Mouse (Mus musculus) forebrain, embryonic 16.5 days (tissue): ENCODE results near the gene Card6. TPM values are rescaled to one million over a fixed set of nuclear protein-coding genes. Genes with fewer than 3 reads are reported as not detected.
"Not testable (repeated sequence)": the region's sequence is repeated elsewhere in the genome, so short reads cannot be mapped to it uniquely, and the experiment has no call there.

Source experiments
- ATAC-seq: fragments of 200-750 bp; cut with Nextera tagmentation; 2 replicates; pipeline ENCODE4 v1.8.0; 2017; ENCODE audit warnings: mild to moderate bottlenecking, moderate library complexity
- H3K27ac ChIP-seq: fragments of 300-500 bp; sonication (generic); 2 replicates; pipeline ENCODE4 v1.5.1; 2014; ENCODE audit warnings: low read length, control low read depth
- H3K27me3 ChIP-seq: fragments of 300-500 bp; sonication (generic); replicated peaks from 2 replicates; pipeline ENCODE4 v1.6.1; 2014; ENCODE audit warnings: low read length; ENCODE audit not compliant: control insufficient read depth, insufficient read depth
- H3K36me3 ChIP-seq: fragments of 300-500 bp; sonication (generic); 2 replicates; pipeline ENCODE4 v1.6.1; 2014; ENCODE audit not compliant: control insufficient read depth, insufficient read depth
- H3K4me1 ChIP-seq: fragments of 300-500 bp; sonication (generic); replicated peaks from 2 replicates; pipeline ENCODE4 v1.6.1; 2014; ENCODE audit warnings: low read length; ENCODE audit not compliant: control insufficient read depth, insufficient read depth
- H3K4me2 ChIP-seq: fragments of 300-500 bp; sonication (generic); 2 replicates; pipeline ENCODE4 v1.6.1; 2014; ENCODE audit warnings: mild to moderate bottlenecking, low read length, control low read depth
- H3K4me3 ChIP-seq: fragments of 300-500 bp; sonication (generic); replicated peaks from 2 replicates; pipeline ENCODE4 v1.5.1; 2014; ENCODE audit warnings: mild to moderate bottlenecking, low read length, control low read depth
- H3K9ac ChIP-seq: fragments of 300-500 bp; sonication (generic); replicated peaks from 2 replicates; pipeline ENCODE4 v1.6.1; 2014; ENCODE audit warnings: low read depth, low read length, control low read depth
- H3K9me3 ChIP-seq: fragments of 300-500 bp; sonication (generic); 2 replicates; pipeline ENCODE4 v1.6.1; 2016; ENCODE audit warnings: low read length; ENCODE audit not compliant: control insufficient read depth
- WGBS: fragments of 180-500 bp; shearing (Covaris S2); extraction: QIAGEN DNeasy Blood & Tissue Kit; methylation state at CpG from one replicate; pipeline ENCODE4 v1.1.7; 2014; 5-methylcytosine and 5-hydroxymethylcytosine counted together
- polyA plus RNA-seq: library from polyadenylated mRNA; unstranded; fragments of >200 nt; fragmentation: Nextera tagmentation; extraction: Ambion mirVana; gene quantifications from 2 replicates; pipeline ENCODE4 v1.2.1, GENCODE M21; 2015

Card6 gene
- polyA plus RNA-seq, 1 experiment from 2014 or later = 0.35 TPM

- H3K27ac ChIP-seq = no peak overlapping the region
- peaks cover 8% of the 10 kb centered on the region for H3K4me1 ChIP-seq
- H3K4me3 ChIP-seq = no peak overlapping the region
- H3K36me3 ChIP-seq = no peaks in the 10 kb centered on the region
- H3K9ac ChIP-seq = no peak overlapping the region
- H3K9me3 ChIP-seq = no peaks in the 10 kb centered on the region
- no peaks in the 10 kb centered on the region for H3K27me3 ChIP-seq
- ATAC-seq = no peak
- WGBS = 62% methylated on average over 3 of the region's 3 CpGs
- H3K4me2 ChIP-seq = no peak overlapping the region
Measured at GRCm38 (mm10) chr15:5134179-5134578, 25.8 kb upstream of the Card6 start.

DNA sequence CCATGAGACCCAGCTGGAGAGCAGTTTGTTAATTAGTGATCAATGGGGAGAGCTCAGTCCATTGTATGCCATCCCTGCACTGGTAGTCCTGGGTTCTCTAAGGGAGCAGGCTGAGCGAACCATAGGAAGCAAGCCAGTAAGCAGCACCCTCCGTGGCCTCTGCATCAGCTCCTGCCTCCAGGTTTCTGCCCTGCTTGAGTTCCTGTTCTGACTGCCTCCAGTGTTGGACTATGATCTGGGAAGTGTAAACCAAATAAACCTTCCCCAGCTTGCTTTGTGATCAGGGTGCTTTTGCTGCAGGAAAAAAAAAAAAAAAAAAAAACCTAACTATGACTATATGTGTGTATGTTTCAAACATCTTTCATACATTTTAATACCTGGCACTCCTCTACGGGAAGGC lies 25.0 kb upstream of the Card6 start:
- WGBS = 48% methylated on average over 3 of the region's 3 CpGs
- Histone ChIP-seq H3K4me1 (peaks cover 5% of the 10 kb centered on the region), H3K36me3 (no peaks in the 10 kb centered on the region), H3K9ac (no peak overlapping the region), H3K4me2 (no peak overlapping the region), H3K27me3 (no peaks in the 10 kb centered on the region), H3K9me3 (no peaks in the 10 kb centered on the region), H3K27ac (no peak overlapping the region), H3K4me3 (no peak overlapping the region)
- no peak for ATAC-seq

DNA sequence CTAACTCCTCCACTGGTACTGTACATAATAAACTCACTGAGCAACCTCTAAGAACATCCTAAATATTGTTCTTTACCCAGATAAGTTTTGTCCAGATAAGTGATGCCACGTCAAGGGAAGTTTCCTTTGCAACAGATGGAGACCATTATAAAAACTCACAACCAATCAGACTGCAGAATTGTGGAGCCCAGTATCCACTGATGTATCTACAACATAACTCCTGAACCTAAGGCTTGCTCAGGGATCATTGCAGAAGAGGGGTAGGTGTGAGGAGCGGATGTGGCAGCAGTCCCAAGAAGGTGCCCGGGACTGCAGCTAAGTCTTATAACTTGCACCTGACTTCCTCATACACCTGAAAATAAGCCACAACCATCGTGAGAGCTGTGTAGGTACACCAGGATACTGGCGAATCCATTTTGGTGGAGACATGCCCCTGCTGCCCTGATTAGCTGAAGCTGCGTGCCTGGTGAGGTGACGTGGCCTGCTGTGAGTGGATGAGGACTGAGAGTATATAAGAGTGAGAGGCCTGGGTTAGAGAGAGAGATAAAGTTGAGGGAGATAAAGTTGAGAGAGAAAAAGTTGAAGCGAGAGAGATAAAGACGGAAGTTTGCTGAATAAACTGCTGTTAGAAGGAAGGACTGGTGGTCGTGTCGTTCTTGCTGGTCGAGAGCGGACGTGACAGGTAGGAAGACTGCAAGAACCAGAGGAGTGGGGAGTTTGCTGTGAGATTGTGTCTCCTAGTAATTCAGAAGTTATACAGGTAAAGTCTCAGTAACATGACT lies 22.7 kb upstream of the Card6 start:
- H3K36me3 ChIP-seq, H3K4me2 ChIP-seq, H3K27ac ChIP-seq, H3K9me3 ChIP-seq, H3K4me1 ChIP-seq, H3K27me3 ChIP-seq, H3K4me3 ChIP-seq, H3K9ac ChIP-seq, ATAC-seq: not testable (repeated sequence)
- WGBS = 90% methylated on average over 14 of the region's 14 CpGs

DNA sequence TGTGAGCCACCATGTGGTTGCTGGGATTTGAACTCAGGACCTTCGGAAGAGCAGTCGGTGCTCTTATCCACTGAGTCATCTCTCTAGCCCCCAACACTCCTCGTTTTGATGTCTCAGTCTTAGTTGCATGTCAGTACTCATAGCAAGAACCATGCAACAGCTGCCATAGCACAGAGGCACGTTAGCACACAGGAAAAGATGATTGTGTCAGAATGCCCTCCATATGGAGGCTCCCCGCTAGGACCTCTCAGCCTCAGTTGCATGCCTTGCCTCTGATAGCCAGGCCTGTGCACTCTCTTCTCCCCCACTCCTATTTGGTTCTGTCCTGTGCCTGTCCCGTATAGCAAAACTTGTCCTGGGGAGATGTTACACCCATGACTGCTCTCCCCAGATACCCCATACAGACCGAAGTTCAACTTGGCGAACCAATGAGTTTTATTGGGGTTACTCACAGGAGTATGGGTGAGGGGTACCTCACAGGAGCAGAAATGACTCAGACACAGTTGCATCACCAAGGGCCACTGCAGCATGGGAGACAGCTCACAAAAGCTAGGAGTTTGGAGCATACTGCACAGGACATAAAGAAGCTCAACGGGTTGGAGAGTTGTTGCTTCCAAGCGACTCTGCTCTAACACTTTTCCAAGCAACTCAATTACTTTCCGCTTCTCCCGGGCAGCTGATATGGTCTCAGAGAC lies 20.9 kb upstream of the Card6 start:
- Histone ChIP-seq H3K4me3 (no peak overlapping the region), H3K36me3 (peaks cover 6% of the 10 kb centered on the region), H3K9ac (no peak overlapping the region), H3K9me3 (no peaks in the 10 kb centered on the region), H3K27ac (no peak overlapping the region), H3K4me2 (no peak overlapping the region), H3K4me1 (no peaks in the 10 kb centered on the region), H3K27me3 (no peaks in the 10 kb centered on the region)
- ATAC-seq = no peak
- WGBS = 94% methylated on average over 12 of the region's 12 CpGs

DNA sequence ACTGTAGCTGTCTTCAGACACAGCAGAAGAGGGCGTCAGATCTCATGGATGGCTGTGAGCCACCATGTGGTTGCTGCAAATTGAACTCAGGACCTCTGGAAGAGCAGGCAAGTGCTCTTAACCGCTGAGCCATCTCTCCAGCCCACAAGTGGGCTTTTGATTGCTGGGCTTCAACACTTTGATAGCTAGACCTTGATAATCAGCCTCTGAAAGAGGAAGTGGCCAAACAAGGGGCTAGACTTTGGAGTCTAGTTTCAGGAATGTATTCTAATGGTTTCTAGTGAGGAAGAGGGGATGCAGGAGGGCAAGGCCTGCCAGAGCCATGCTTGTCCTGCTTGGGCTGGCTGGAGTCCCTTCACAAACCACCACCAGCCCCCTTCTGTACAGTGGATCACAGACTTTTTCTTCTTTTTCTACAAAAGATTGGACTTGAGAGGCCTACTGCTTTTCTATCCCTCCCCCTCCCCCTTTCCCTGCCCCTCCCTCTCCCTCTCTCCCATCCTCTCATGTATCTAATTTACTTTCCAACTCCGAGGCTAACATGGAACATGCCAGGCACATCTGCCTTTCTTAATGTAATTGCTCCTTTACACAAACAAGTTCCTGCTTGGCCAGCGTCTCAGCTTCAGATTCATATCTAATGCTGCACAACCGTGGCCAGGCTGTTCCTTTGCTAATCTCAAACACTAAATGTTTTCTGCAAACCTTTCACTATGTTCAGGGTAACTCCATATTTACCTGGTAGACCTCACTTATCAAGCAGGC lies 20.0 kb upstream of the Card6 start:
- H3K36me3 ChIP-seq = peaks cover 7% of the 10 kb centered on the region
- H3K9me3 ChIP-seq = no peaks in the 10 kb centered on the region
- H3K4me1 ChIP-seq = no peaks in the 10 kb centered on the region
- no peaks in the 10 kb centered on the region for H3K27me3 ChIP-seq
- H3K9ac ChIP-seq = no peak overlapping the region
- H3K4me2 ChIP-seq = no peak overlapping the region
- WGBS = 83% methylated on average over 5 of the region's 5 CpGs
- ATAC-seq = no peak
- H3K4me3 ChIP-seq = no peak overlapping the region
- no peak overlapping the region for H3K27ac ChIP-seq

DNA sequence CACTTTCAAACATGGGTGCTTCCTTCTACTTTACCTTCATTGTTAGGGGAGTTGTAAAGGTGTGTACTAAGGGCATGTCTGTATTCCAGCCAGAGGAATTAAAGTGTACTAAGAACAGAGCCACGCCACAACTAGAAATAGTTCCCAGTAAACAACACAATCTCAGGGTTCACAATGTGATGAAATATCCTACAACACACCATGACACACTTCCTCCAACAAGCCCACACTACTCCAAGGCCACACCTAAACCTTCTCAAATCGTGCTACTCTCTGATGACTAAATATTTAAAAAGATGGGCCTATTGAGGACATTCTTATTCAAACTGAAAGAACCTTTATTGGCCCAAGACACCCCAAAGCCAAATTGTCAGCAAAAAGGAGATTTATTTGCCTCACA lies 19.1 kb upstream of the Card6 start:
- no peaks in the 10 kb centered on the region for H3K27me3 ChIP-seq
- H3K4me2 ChIP-seq = no peak overlapping the region
- no peak for ATAC-seq
- H3K27ac ChIP-seq = no peak overlapping the region
- no peaks in the 10 kb centered on the region for H3K9me3 ChIP-seq
- H3K36me3 ChIP-seq = peaks cover 9% of the 10 kb centered on the region
- H3K4me1 ChIP-seq = no peaks in the 10 kb centered on the region
- 85% methylated on average over 2 of the region's 2 CpGs for WGBS
- H3K9ac ChIP-seq = no peak overlapping the region
- H3K4me3 ChIP-seq = no peak overlapping the region

- Histone ChIP-seq H3K9ac (no peak overlapping the region), H3K27me3 (no peaks in the 10 kb centered on the region), H3K36me3 (peaks cover 16% of the 10 kb centered on the region), H3K27ac (no peak overlapping the region), H3K4me1 (no peaks in the 10 kb centered on the region), H3K4me3 (no peak overlapping the region), H3K4me2 (no peak overlapping the region), H3K9me3 (no peaks in the 10 kb centered on the region)
- no peak for ATAC-seq
- 64% methylated on average over 4 of the region's 4 CpGs for WGBS
Measured at GRCm38 (mm10) chr15:5126456-5126855, 18.1 kb upstream of the Card6 start.

GRCm38 (mm10) chr15:5121535-5122313 lies 13.4 kb upstream of the Card6 start:
- Histone ChIP-seq H3K27me3 (no peaks in the 10 kb centered on the region), H3K36me3 (peaks cover 32% of the 10 kb centered on the region), H3K4me2 (no peak overlapping the region), H3K4me3 (no peak overlapping the region), H3K4me1 (peaks cover 10% of the 10 kb centered on the region), H3K9me3 (no peaks in the 10 kb centered on the region), H3K9ac (no peak overlapping the region), H3K27ac (no peak overlapping the region)
- no peak for ATAC-seq
- 88% methylated on average over 12 of the region's 12 CpGs for WGBS

DNA sequence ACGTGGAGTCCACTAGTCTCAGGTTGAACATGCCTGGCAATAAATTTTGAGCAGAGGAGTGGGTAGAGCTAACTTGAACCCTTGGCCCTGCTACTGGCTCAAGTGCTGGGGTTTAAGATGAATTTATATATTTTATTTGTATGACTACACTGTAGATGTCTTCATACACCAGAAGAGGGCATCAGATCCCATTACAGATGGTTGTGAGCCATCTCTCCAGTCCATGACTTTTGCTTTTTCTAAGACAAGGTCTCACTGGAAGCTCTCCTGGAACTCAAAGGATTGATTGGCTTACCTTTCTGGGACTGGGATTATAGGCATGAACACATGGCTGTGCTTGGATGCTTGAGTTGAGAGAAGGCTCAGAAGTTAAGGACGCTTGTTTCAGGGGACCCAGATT lies 11.4 kb upstream of the Card6 start:
- 93% methylated on average over 2 of the region's 2 CpGs for WGBS
- Histone ChIP-seq H3K36me3 (peaks cover 31% of the 10 kb centered on the region), H3K4me2 (no peak overlapping the region), H3K4me3 (no peak overlapping the region), H3K4me1 (peaks cover 16% of the 10 kb centered on the region), H3K27ac (no peak overlapping the region), H3K27me3 (no peaks in the 10 kb centered on the region), H3K9ac (no peak overlapping the region), H3K9me3 (no peaks in the 10 kb centered on the region)
- ATAC-seq = no peak
